Mouse (Mus musculus): ENCODE results near the gene Mcf2l.

DNA sequence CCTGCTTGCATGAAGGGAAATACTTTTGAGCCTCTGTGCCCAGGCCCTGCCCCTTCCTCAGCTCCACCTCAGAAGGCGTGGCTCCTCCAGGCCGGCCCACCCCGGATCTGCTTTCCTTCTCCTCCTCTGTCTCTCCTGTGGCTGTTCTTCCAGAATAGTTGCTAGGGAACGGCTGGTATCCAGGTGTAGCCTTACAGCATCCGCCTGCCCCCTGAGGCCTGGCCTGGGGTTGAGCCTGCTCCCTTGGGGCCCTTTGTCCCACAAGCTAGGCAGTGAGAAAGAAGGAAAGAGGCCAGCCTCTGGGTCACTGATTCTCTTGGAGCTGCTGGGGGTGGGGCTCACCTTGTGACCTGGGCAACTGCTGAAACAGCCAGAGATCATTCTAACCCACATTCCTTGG lies 38.4 kb downstream of the Mcf2l start:
- no peak for TF ChIP-seq GATA1 (IDR thresholded peaks at IDR 0.05; ENCODE audit: borderline replicate concordance, low read length)
- TF ChIP-seq FLI1 (IDR thresholded peaks at IDR 0.05; ENCODE audit: low read length), result no peak

All from megakaryocyte, embryonic 14.5 days (primary cell).